Mouse (Mus musculus): ENCODE results near the gene Hadh. TPM values are rescaled to one million over a fixed set of nuclear protein-coding genes. Genes with fewer than 3 reads are reported as not detected.

Gene Hadh
- total and polyA plus RNA-seq, 3 experiments, result 39.1 to 66.9 TPM; not detected in 1

- Histone ChIP-seq H3K79me2 (ENCODE audit: control insufficient read depth, insufficient read depth, low read length, poor library complexity) (no peaks in the 10 kb centered on the region), H3K4me1 (ENCODE audit: control insufficient read depth in 1 of 2, insufficient read depth in 2 of 2, low read length in 2 of 2) (no peaks in the 10 kb centered on the region), H3K27me3 (ENCODE audit: control insufficient read depth in 1 of 2, insufficient read depth in 2 of 2, low read length in 2 of 2) (no peaks in the 10 kb centered on the region), H3K9ac (ENCODE audit: control insufficient read depth, low read depth, low read length, poor library complexity, severe bottlenecking) (no peak overlapping the region), H3K27ac (ENCODE audit: control insufficient read depth, low read depth, low read length) (no peak overlapping the region), H3K9me3 (replicated peaks; ENCODE audit: insufficient read depth, low read length) (no peaks in the 10 kb centered on the region), H3K36me3 (ENCODE audit: control insufficient read depth in 1 of 2, insufficient read depth in 2 of 2, low read length in 2 of 2) (no peaks in the 10 kb centered on the region), H3K4me3 (ENCODE audit: control insufficient read depth in 1 of 2, insufficient read depth in 1 of 2, low read depth in 2 of 2, low read length in 2 of 2) (no peak overlapping the region)
- DNase-seq (ENCODE audit: low read depth, low spot score), result no peak
- TF ChIP-seq MAFK (IDR thresholded peaks at IDR 0.05; ENCODE audit: borderline replicate concordance, low read depth, low read length) (no peak), RAD21 (IDR thresholded peaks at IDR 0.05; ENCODE audit: low read depth, low read length) (no peak), MAX (IDR thresholded peaks at IDR 0.05; ENCODE audit: low read length) (no peak), ETS1 (IDR thresholded peaks at IDR 0.05; ENCODE audit: low read depth, low read length) (no peak), MAZ (IDR thresholded peaks at IDR 0.05; ENCODE audit: low read depth, low read length) (no peak), CHD1 (IDR thresholded peaks at IDR 0.05; ENCODE audit: low read depth, low read length) (no peak), MYC (IDR thresholded peaks at IDR 0.05; ENCODE audit: low read depth, low read length) (no peak), CTCF (IDR thresholded peaks at IDR 0.05 in 2 of 3, conservative IDR thresholded peaks at IDR 0.05 in 1 of 3; ENCODE audit: control insufficient read depth in 1 of 3, insufficient read depth in 1 of 3, low read depth in 2 of 3, low read length in 3 of 3, poor library complexity in 1 of 3, severe bottlenecking in 1 of 3) (no peak), SIN3A (IDR thresholded peaks at IDR 0.05; ENCODE audit: low read length) (no peak), RCOR1 (IDR thresholded peaks at IDR 0.05; ENCODE audit: low read depth, low read length) (no peak), ZKSCAN1 (IDR thresholded peaks at IDR 0.05; ENCODE audit: low read depth, low read length) (no peak), CHD2 (IDR thresholded peaks at IDR 0.05; ENCODE audit: low read length) (no peak), MYB (IDR thresholded peaks at IDR 0.05; ENCODE audit: low read depth, low read length) (no peak), TAL1 (IDR thresholded peaks at IDR 0.05; ENCODE audit: low read length) (no peak), USF2 (IDR thresholded peaks at IDR 0.05; ENCODE audit: borderline replicate concordance in 1 of 2, insufficient read depth in 1 of 2, low read depth in 1 of 2, low read length in 2 of 2) (no peak), EP300 (IDR thresholded peaks at IDR 0.05; ENCODE audit: low read depth in 1 of 2, low read length in 2 of 2) (no peak), MEF2A (IDR thresholded peaks at IDR 0.05; ENCODE audit: extremely low read depth, insufficient replicate concordance, low read depth, low read length, poor library complexity, severe bottlenecking) (no peak), GABPA (IDR thresholded peaks at IDR 0.05; ENCODE audit: low read depth, low read length) (no peak), MXI1 (IDR thresholded peaks at IDR 0.05; ENCODE audit: low read depth, low read length) (no peak), ELF1 (IDR thresholded peaks at IDR 0.05; ENCODE audit: low read depth, low read length) (no peak)
These were observed 25.3 kb downstream of the Hadh start for GRCm38 (mm10) chr3:131246579-131247046.

Data from MEL (cell line).